Mouse (Mus musculus): Measurements from ENCODE around the gene AW822073. TPM values are rescaled to one million over a fixed set of nuclear protein-coding genes. Genes with fewer than 3 reads are reported as not detected.
"Not testable (repeated sequence)": the region's sequence is repeated elsewhere in the genome, so short reads cannot be mapped to it uniquely, and the experiment has no call there.

AW822073 gene
- total RNA-seq (2015) (not detected in 2 replicates), total RNA-seq (2017) (not detected in 2 replicates)

- not testable (repeated sequence) for ATAC-seq (ENCODE audit: poor library complexity, severe bottlenecking)
Observed at GRCm38 (mm10) chr10:58224827-58225785, at the start of gene AW822073. Gene AW822073 (minus strand): TSS chr10:58224930.

- ATAC-seq (ENCODE audit: poor library complexity, severe bottlenecking), result no peak
Observed at GRCm38 (mm10) chr10:58258466-58258865, 33.7 kb upstream of the AW822073 start.

- no peak for ATAC-seq (ENCODE audit: poor library complexity, severe bottlenecking)
Observed at GRCm38 (mm10) chr10:58255954-58256353, 31.2 kb upstream of the AW822073 start.

GRCm38 (mm10) chr10:58255213-58255892 lies 30.6 kb upstream of the AW822073 start, which contains the start of gene Gcc2:
Gene Gcc2 (plus strand): TSS chr10:58255497.
- peak; percentile 100 for ATAC-seq (ENCODE audit: poor library complexity, severe bottlenecking)

- peak; percentile 9 for ATAC-seq (ENCODE audit: poor library complexity, severe bottlenecking)
Observed at GRCm38 (mm10) chr10:58254635-58255175, 30.0 kb upstream of the AW822073 start.

- no peak for ATAC-seq (ENCODE audit: poor library complexity, severe bottlenecking)
Observed at GRCm38 (mm10) chr10:58249535-58249934, 24.8 kb upstream of the AW822073 start.

GRCm38 (mm10) chr10:58238984-58239740 lies 14.4 kb upstream of the AW822073 start:
- peak; percentile 62 for ATAC-seq (ENCODE audit: poor library complexity, severe bottlenecking)

GRCm38 (mm10) chr10:58236613-58237012 lies 11.9 kb upstream of the AW822073 start, which contains the start of gene Gm4981:
Gene Gm4981 (minus strand): TSS chr10:58236701.
- ATAC-seq (ENCODE audit: poor library complexity, severe bottlenecking), result no peak

- not testable (repeated sequence) for ATAC-seq (ENCODE audit: poor library complexity, severe bottlenecking)
Observed at GRCm38 (mm10) chr10:58234985-58235384, 10.3 kb upstream of the AW822073 start.

GRCm38 (mm10) chr10:58233740-58234121 lies 9.0 kb upstream of the AW822073 start:
- not testable (repeated sequence) for ATAC-seq (ENCODE audit: poor library complexity, severe bottlenecking)

- ATAC-seq (ENCODE audit: poor library complexity, severe bottlenecking), result peak; percentile 7; the same call in 1 of the 2 replicates
Observed at GRCm38 (mm10) chr10:58233054-58233739, 8.5 kb upstream of the AW822073 start.

- ATAC-seq (ENCODE audit: poor library complexity, severe bottlenecking), result peak; percentile 16
Observed at GRCm38 (mm10) chr10:58232641-58232969, 7.9 kb upstream of the AW822073 start, which contains the start of gene Duxf3. Gene Duxf3 (minus strand): TSS chr10:58232675.

GRCm38 (mm10) chr10:58231779-58232640 lies 7.3 kb upstream of the AW822073 start:
- ATAC-seq (ENCODE audit: poor library complexity, severe bottlenecking), result peak; percentile 47

- not testable (repeated sequence) for ATAC-seq (ENCODE audit: poor library complexity, severe bottlenecking)
Observed at GRCm38 (mm10) chr10:58231088-58231487, 6.4 kb upstream of the AW822073 start.

- not testable (repeated sequence) for ATAC-seq (ENCODE audit: poor library complexity, severe bottlenecking)
Observed at GRCm38 (mm10) chr10:58230021-58230420, 5.3 kb upstream of the AW822073 start.

GRCm38 (mm10) chr10:58227798-58228197 lies 3.1 kb upstream of the AW822073 start:
- not testable (repeated sequence) for ATAC-seq (ENCODE audit: poor library complexity, severe bottlenecking)

- not testable (repeated sequence) for ATAC-seq (ENCODE audit: poor library complexity, severe bottlenecking)
Observed at GRCm38 (mm10) chr10:58226357-58226756, 1.6 kb upstream of the AW822073 start.

- not testable (repeated sequence) for ATAC-seq (ENCODE audit: poor library complexity, severe bottlenecking)
Observed at GRCm38 (mm10) chr10:58223972-58224805, 541 bp downstream of the AW822073 start.
